Mouse (Mus musculus): Measurements from ENCODE around the gene Odf2. TPM values are rescaled to one million over a fixed set of nuclear protein-coding genes. Genes with fewer than 3 reads are reported as not detected.
"Not testable (repeated sequence)": the region's sequence is repeated elsewhere in the genome, so short reads cannot be mapped to it uniquely, and the experiment has no call there.

Gene Odf2
- total RNA-seq, 2 experiments from 2014 or later = 212 to 352 TPM

GRCm38 (mm10) chr2:29865125-29865524 lies 23.9 kb upstream of the Odf2 start:
- no peak for ATAC-seq (replicated peaks; ENCODE audit: low FRiP score, poor library complexity, severe bottlenecking)

- ATAC-seq (replicated peaks; ENCODE audit: low FRiP score, poor library complexity, severe bottlenecking) = peak; percentile 74
Observed at GRCm38 (mm10) chr2:29868949-29869645, 19.9 kb upstream of the Odf2 start, which contains the start of gene Cercam. Gene Cercam (plus strand): TSS chr2:29869164.

DNA sequence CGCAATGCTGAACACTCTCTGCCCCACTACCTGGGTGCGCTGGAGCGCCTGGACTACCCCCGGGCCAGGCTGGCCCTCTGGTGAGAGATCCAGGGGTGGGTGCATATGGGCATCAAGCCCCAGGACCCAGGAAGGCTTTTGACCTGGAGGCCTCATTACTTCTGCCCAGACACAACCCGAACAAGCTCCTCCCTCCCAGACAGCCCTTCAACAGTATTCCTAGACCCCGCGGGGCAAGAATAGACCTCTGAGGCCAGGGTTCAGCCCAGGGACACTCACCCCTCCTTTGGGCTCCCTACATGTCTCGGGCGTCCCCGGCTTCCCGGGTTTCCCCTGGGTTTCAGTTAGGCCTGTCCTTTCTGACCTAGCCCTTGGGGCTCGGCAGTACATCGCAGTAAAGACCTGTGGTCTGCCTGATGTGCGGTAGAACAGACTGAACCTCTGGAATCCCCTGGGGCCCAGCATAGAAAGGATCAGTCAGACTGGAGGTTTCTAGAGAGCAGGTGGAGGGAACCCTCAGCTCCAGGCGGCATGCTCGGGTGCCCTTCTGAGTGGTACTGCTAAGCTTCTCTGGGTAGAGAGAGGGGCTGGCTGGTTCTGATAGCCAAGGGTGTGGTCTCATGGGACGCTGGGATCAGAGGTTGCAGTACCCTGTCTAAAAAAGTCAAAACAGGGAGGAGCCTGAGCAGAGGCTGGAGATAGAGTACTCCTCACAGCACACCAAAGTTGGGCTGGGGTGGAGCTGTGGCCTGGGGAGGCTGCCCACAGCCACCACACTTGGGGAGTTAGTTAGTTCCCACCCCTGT lies 19.2 kb upstream of the Odf2 start:
- peak; percentile 84 for ATAC-seq (replicated peaks; ENCODE audit: low FRiP score, poor library complexity, severe bottlenecking)

GRCm38 (mm10) chr2:29872581-29873295 lies 16.3 kb upstream of the Odf2 start:
- ATAC-seq (replicated peaks; ENCODE audit: low FRiP score, poor library complexity, severe bottlenecking) = no peak

GRCm38 (mm10) chr2:29873801-29874200 lies 15.2 kb upstream of the Odf2 start:
- ATAC-seq (replicated peaks; ENCODE audit: low FRiP score, poor library complexity, severe bottlenecking) = no peak

GRCm38 (mm10) chr2:29878061-29878460 lies 11.0 kb upstream of the Odf2 start:
- no peak for ATAC-seq (replicated peaks; ENCODE audit: low FRiP score, poor library complexity, severe bottlenecking)

GRCm38 (mm10) chr2:29879191-29879590 lies 9.8 kb upstream of the Odf2 start:
- ATAC-seq (replicated peaks; ENCODE audit: low FRiP score, poor library complexity, severe bottlenecking) = no peak

DNA sequence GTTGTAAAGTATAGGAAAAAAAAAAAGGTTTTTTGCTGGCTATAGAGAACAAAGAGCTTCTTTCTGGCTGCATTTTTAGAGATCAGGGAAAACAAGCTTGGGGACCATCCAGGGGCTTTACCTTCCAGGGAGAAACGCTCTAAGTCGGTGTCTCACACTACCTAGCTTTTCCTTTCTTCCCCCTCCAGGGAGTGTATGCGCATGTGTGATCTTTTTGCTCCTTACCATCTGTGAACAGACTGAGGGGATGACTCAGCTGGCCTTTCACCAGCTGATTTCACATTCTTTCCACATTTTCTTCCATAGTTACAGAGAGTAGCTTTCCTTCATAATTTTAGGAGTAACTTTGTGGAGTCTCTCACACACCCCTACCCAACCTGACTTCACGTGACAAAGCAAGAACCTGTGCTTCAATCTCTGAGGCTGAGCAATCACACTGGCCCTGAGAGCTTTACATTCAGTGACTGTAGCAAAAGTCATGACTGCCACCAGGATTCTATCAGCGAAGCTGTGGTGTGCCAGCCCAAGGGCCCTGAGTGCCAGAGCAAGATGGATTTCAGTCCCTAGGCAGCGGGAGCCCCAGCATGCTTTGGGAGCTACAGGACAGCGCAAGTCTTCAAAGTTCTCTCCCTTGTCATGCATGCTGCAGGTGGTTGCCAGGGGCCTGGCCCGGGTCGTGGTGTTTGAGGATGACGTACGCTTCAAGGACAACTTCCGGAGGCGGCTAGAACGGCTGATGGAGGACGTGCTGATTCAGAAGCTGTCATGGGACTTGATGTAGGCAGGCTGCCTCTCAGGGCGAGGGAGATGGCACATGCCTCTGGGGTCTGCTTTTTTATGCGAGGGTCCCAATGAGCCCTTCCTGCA lies 8.8 kb upstream of the Odf2 start:
- ATAC-seq (replicated peaks; ENCODE audit: low FRiP score, poor library complexity, severe bottlenecking) = no peak

- not testable (repeated sequence) for ATAC-seq (replicated peaks; ENCODE audit: low FRiP score, poor library complexity, severe bottlenecking)
Observed at GRCm38 (mm10) chr2:29886659-29887292, 2.2 kb upstream of the Odf2 start.

DNA sequence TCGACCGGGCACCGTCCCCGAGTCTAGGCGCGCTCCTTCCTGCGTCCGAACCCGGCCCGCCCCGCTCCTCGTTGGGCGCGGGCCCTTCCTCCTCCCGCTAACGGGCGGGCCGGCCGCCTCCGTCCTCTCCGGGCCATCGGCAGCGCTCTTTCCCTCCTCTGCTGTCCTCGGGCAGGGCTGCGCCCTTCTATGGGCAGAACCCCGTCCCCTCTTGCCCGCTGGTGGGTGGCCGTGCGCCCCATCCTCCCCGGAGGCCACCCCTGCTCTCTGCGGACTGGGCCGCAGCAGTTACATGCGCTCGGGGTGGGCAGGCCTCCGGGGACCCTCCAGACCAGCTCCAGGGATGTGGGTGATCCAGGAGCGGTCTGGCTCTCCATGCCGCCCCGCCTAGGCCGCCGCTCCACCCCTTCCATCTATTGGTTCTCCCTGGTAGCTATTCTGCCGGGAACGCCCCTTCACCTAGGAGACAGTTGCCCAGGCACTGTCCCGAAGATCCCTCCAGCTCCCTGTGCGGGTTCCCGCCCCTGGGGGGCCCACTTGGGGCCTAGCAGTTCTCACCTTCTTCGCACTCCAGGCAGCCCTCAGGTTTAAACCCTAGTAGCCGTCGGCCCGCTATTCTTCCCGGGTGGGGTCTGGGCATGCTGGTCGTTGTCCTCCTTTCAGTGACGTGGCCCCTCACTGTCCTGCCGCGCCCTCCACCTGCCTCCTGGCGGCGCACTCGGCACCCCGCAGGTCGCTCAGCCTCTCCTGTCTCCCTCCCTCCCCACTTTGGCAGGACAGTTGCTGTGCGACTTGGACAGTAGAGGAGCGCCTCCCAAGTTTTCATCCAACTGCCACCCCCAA lies 1.2 kb downstream of the Odf2 start:
- ATAC-seq (replicated peaks; ENCODE audit: low FRiP score, poor library complexity, severe bottlenecking) = peak; percentile 86

DNA sequence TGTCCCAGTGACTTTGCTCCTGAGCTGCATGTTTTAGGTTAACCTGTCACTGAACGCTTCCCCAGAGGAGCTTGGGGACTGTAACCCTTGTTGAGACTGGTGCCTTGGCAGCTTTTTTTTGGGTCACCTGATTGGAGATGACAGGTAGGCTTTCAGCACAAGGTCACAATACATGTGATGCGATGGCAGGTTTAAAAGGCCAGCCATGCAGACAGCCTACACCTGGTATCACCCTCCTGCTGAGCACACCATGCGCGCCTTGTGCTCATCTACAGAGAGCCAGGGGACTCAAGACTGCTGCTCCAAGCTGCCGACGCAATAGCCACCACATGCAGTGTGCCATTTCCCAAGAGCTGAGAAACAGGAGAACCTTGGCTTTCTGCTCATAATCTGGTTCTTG lies 2.8 kb downstream of the Odf2 start:
- ATAC-seq (replicated peaks; ENCODE audit: low FRiP score, poor library complexity, severe bottlenecking) = no peak

GRCm38 (mm10) chr2:29896071-29896470 lies 7.0 kb downstream of the Odf2 start:
- no peak for ATAC-seq (replicated peaks; ENCODE audit: low FRiP score, poor library complexity, severe bottlenecking)

GRCm38 (mm10) chr2:29897366-29897765 lies 8.3 kb downstream of the Odf2 start:
- ATAC-seq (replicated peaks; ENCODE audit: low FRiP score, poor library complexity, severe bottlenecking) = no peak

DNA sequence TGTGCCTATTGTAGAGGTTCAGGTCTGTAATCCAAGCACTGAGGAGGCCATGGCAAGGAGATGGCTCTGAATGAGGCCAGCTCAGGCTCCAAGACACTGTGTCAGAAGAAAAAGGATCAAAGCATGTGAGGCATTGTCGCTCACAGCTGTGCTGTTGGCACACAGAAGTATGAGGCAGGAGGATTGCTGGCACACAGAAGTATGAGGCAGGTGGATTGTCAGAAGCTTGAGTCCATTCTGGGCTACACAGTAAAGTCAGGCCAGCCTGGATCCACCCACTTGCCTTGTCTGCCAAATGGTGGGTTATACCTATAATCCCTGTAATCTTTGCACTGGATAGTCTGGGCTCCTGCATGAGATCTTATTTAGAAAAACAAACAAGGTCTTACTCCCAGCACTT lies 9.1 kb downstream of the Odf2 start:
- no peak for ATAC-seq (replicated peaks; ENCODE audit: low FRiP score, poor library complexity, severe bottlenecking)

- no peak for ATAC-seq (replicated peaks; ENCODE audit: low FRiP score, poor library complexity, severe bottlenecking)
Observed at GRCm38 (mm10) chr2:29902194-29902593, 13.2 kb downstream of the Odf2 start.

GRCm38 (mm10) chr2:29908171-29908570 lies 19.1 kb downstream of the Odf2 start:
- ATAC-seq (replicated peaks; ENCODE audit: low FRiP score, poor library complexity, severe bottlenecking) = not testable (repeated sequence)

DNA sequence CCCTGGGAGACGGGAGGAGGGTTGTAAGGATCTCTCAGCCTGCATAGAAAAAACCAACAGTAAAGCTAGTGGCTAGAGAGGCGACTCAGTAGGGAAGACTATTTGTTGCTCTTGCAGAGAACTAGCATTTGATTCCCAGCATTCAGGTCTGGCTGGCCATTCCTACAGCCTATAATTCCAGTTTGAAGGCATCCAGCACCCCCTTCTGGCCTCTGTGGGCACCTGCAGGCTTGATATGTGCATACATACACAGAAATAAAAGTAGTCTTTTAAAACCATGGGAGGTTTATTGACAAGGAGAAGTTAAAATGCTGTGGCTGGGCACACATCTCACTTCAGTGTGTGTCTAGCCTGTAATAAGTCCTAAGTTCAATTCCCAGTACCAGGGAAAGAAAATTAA lies 21.0 kb downstream of the Odf2 start:
- ATAC-seq (replicated peaks; ENCODE audit: low FRiP score, poor library complexity, severe bottlenecking) = peak; percentile 80

DNA sequence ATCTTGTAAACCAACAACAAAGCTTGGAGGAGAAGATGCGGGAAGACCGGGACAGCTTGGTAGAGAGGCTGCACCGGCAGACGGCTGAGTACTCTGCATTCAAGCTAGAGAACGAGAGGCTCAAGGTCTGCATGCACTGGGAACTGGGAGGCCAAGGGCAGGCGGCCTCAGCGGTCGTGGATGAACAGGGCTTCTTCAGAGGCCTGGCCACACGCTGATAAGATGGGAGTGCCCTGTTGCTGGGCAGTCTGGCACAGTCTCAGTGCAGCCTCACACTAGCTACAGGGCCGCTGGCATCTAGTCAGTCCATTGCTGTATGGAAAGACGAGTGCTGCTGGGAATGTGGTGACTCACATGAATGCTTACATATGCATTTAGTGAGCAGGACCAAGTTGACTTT lies 28.6 kb downstream of the Odf2 start:
- peak; percentile 98 for ATAC-seq (replicated peaks; ENCODE audit: low FRiP score, poor library complexity, severe bottlenecking)
